Mouse (Mus musculus): ENCODE measurements around the gene Clptm1. TPM values are rescaled to one million over a fixed set of nuclear protein-coding genes. Genes with fewer than 3 reads are reported as not detected.

The Clptm1 gene
- polyA plus RNA-seq, 1 experiment: 142 TPM

DNA sequence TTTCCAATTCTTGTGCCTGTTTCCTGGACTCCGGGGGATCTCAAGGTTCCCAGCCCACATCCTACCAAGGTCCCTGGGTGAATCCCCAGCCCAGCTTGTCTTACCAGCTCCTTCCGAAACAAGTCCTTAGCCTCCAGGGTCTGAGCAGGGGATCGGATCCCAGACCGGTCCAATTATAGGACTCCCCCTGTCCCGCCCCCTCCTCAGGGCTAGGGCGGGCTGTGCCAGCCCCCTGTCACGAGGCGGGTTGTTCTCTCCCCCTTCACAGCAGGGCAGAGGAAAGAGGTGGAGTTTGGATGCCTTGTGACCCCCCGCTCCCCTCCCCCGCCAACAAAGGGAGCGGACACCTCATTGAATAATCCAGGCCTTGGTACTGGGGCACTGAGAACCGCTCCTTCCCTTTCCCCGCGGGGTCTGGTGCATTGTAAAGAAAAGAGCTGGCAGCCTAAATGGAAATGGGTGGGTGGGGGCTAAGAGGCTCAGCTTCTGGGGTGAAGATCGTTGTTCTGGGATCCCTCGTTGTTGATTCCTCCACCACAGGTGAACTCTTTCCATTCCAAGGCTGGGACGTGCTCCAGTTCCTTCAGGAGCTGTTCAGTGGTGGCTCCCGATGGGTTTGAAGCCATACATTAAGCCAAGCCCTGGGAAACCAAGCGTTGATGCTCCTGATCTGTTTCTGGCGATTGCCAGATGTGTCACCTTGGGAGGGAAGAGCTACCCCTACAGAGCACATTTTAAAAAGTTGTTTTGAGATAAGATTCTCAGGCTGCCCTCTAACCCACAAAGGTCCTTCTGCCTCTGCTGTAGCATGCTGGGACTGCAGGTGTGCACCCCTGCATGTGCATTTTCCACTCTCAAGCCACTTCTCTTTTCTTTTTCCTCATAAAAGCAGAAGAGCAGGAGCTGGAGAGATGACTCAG, 34.3 kb upstream of the Clptm1 start, which contains the start of gene Apoe:
Apoe (minus strand) TSS at position 282 of the 920 bp plus-strand sequence.
- Histone ChIP-seq H3K27ac (ENCODE audit: control insufficient read depth, insufficient read depth, low read length) (peak within 1 kb of the TSS; percentile 78), H3K4me3 (ENCODE audit: control insufficient read depth, insufficient read depth, low read length) (peak within 1 kb of the TSS; percentile 11), H3K27me3 (ENCODE audit: control insufficient read depth, insufficient read depth, low read length) (no peaks in the 10 kb centered on the region), H3K4me1 (replicated peaks; ENCODE audit: control insufficient read depth, insufficient read depth, low read length) (peaks cover 31% of the 10 kb centered on the region), H3K36me3 (ENCODE audit: control insufficient read depth, insufficient read depth, low read length) (no peaks in the 10 kb centered on the region)
- TF ChIP-seq CTCF (IDR thresholded peaks at IDR 0.05; ENCODE audit: borderline replicate concordance, control insufficient read depth, extremely low read depth, insufficient read depth, low read length, poor library complexity) (no peak), POLR2A (IDR thresholded peaks at IDR 0.05; ENCODE audit: control insufficient read depth, extremely low read depth, insufficient read depth, low read length, poor library complexity) (0 out of 2 replicates have a peak, but pooled peaks have one; percentile 20)
- WGBS: 7% methylated on average over 20 of the region's 20 CpGs
- peak; percentile 30 for DNase-seq

DNA sequence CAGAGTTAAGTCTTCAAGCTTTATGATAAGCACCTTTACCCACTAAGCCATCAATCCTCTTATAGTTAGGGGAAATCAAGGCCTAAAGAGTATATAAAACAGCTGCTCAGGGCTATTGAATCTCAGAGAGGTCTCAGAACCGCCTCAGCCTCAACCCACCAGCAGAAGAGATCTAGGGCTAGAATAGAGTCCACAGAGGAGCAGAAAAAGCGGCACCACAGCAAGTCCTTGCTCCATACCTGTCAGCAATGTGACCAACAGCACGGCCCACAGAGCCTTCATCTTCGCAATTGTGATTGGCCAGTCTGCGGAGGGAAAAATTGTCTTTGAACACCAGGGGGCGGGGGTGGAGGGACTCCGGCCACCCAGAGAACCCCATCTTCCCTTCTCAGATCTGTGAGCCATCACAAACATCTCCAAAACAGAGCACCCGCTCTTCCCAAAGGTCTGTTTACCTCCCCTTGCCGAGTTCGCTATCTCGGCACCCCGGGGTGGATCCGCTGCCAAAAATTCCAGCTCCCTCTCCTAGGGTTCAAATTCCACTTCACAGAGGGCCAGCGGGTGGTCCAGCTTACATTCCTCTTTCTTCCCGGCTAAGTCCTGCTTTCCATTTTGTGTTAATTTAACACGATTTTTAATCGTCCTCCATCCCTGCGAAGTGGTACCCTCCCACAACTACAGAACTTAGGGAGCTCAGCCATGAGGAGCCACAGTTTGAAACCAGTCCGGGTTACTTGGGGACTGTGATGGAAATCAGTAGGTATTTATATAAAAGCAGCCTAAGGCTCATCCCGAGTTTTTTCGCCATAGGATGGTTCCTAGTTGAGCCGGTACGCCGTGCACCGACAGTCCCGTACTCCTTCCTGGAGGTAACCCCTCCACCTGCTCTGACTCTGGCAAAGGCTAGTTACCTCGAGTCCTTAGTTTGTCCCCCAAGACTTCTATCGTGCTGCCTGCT, 33.4 kb upstream of the Clptm1 start:
- no peak for DNase-seq
- Histone ChIP-seq H3K27ac (ENCODE audit: control insufficient read depth, insufficient read depth, low read length) (peak overlapping the region; percentile 33; the same call in 1 of the 2 replicates), H3K36me3 (ENCODE audit: control insufficient read depth, insufficient read depth, low read length) (no peaks in the 10 kb centered on the region)

DNA sequence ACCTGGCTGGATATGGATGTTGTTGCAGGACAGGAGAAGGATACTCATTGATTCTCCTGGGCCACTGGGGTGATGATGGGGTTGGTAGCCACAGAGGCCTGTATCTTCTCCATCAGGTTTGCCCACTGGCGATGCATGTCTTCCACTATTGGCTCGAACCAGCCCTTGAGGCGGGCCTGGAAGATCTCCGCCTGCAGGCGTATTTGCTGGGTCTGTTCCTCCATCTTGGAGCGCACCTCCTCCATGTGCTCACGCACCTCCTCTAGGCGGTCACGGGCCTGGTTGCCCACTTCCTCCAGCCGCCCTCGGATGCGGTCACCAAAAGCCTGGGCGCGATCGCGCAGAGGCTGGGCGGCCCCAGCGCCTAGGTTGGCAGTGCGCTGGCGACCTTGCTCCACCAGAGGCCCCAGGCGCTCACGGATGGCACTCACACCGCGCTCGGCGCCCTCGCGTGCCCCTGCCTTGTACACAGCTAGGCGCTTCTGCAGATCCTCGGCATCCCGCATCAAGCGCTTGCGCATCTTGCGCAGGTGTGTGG, 31.6 kb upstream of the Clptm1 start:
- H3K36me3 ChIP-seq (ENCODE audit: control insufficient read depth, insufficient read depth, low read length): no peaks in the 10 kb centered on the region
- no peak overlapping the region for H3K4me3 ChIP-seq (ENCODE audit: control insufficient read depth, insufficient read depth, low read length)
- 98% methylated on average over 34 of the region's 34 CpGs for WGBS
- H3K4me1 ChIP-seq (replicated peaks; ENCODE audit: control insufficient read depth, insufficient read depth, low read length): peaks cover 29% of the 10 kb centered on the region
- DNase-seq: no peak
- H3K27me3 ChIP-seq (ENCODE audit: control insufficient read depth, insufficient read depth, low read length): no peaks in the 10 kb centered on the region
- TF ChIP-seq POLR2A (IDR thresholded peaks at IDR 0.05; ENCODE audit: control insufficient read depth, extremely low read depth, insufficient read depth, low read length, poor library complexity) (no peak), CTCF (IDR thresholded peaks at IDR 0.05; ENCODE audit: borderline replicate concordance, control insufficient read depth, extremely low read depth, insufficient read depth, low read length, poor library complexity) (no peak)
- no peak overlapping the region for H3K27ac ChIP-seq (ENCODE audit: control insufficient read depth, insufficient read depth, low read length)

More for the DNA sequence above, 33.4 kb upstream of the Clptm1 start:
- H3K27me3 ChIP-seq (ENCODE audit: control insufficient read depth, insufficient read depth, low read length): no peaks in the 10 kb centered on the region
- H3K4me1 ChIP-seq (replicated peaks; ENCODE audit: control insufficient read depth, insufficient read depth, low read length): peaks cover 31% of the 10 kb centered on the region
- no peak for TF ChIP-seq POLR2A (IDR thresholded peaks at IDR 0.05; ENCODE audit: control insufficient read depth, extremely low read depth, insufficient read depth, low read length, poor library complexity)
- peak; percentile 42; the same call in 1 of the 2 replicates for TF ChIP-seq CTCF (IDR thresholded peaks at IDR 0.05; ENCODE audit: borderline replicate concordance, control insufficient read depth, extremely low read depth, insufficient read depth, low read length, poor library complexity)
- WGBS: 23% methylated on average over 28 of the region's 28 CpGs
- peak overlapping the region; percentile 11 for H3K4me3 ChIP-seq (ENCODE audit: control insufficient read depth, insufficient read depth, low read length)

DNA sequence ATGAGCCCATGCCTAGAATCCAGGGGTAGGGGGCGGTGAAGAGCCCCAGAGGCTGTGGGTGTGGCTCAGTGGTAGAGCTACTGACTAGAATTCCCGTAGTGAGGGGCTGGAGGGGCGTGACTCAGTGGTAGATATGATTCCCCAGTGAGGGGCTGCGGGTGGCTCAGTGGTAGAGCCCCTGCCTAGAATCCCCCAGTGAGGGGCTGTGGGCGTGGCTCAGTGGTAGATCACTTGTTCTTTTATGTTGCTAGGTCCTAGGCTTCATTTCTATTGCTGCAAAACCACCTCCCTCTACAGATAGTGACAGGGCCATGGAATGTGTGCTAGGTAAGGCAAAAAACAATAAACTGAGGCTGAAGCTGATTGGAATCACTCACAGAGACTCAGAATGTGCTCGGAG, 31.0 kb upstream of the Clptm1 start:
- Histone ChIP-seq H3K27ac (ENCODE audit: control insufficient read depth, insufficient read depth, low read length) (no peak overlapping the region), H3K4me1 (replicated peaks; ENCODE audit: control insufficient read depth, insufficient read depth, low read length) (peaks cover 26% of the 10 kb centered on the region), H3K4me3 (ENCODE audit: control insufficient read depth, insufficient read depth, low read length) (no peak overlapping the region), H3K36me3 (ENCODE audit: control insufficient read depth, insufficient read depth, low read length) (no peaks in the 10 kb centered on the region), H3K27me3 (ENCODE audit: control insufficient read depth, insufficient read depth, low read length) (no peaks in the 10 kb centered on the region)
- no peak for DNase-seq
- no peak for TF ChIP-seq CTCF (IDR thresholded peaks at IDR 0.05; ENCODE audit: borderline replicate concordance, control insufficient read depth, extremely low read depth, insufficient read depth, low read length, poor library complexity)
- 96% methylated on average over 6 of the region's 6 CpGs for WGBS

DNA sequence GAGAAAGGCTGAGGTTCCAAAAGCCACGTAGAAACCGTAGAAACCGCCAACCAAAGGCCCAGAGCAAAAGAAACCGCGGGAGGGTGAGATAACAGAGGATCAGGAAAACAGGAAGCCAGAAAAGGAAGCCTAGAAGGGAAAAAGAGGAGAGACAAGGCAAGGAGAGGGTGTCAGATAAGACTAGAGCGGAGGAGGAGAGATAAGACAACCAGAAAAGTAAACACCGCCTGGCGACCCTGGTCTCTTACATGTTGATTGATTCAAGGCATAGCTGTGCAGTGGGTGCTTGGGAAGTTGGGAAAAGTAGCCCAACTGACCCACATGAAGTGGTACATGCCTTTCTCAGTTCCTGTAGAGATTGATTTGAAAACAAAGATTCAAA, 30.4 kb upstream of the Clptm1 start:
- no peak overlapping the region for H3K4me3 ChIP-seq (ENCODE audit: control insufficient read depth, insufficient read depth, low read length)
- peaks cover 19% of the 10 kb centered on the region for H3K4me1 ChIP-seq (replicated peaks; ENCODE audit: control insufficient read depth, insufficient read depth, low read length)
- no peak overlapping the region for H3K27ac ChIP-seq (ENCODE audit: control insufficient read depth, insufficient read depth, low read length)
- TF ChIP-seq POLR2A (IDR thresholded peaks at IDR 0.05; ENCODE audit: control insufficient read depth, extremely low read depth, insufficient read depth, low read length, poor library complexity) (no peak), CTCF (IDR thresholded peaks at IDR 0.05; ENCODE audit: borderline replicate concordance, control insufficient read depth, extremely low read depth, insufficient read depth, low read length, poor library complexity) (no peak)
- 33% methylated on average over 8 of the region's 8 CpGs for WGBS
- H3K36me3 ChIP-seq (ENCODE audit: control insufficient read depth, insufficient read depth, low read length): no peaks in the 10 kb centered on the region
- DNase-seq: no peak
- no peaks in the 10 kb centered on the region for H3K27me3 ChIP-seq (ENCODE audit: control insufficient read depth, insufficient read depth, low read length)

Data from thymus, adult 2 months (tissue).